Mouse (Mus musculus) granulocyte monocyte progenitor cell, adult 5-6 weeks (primary cell): ENCODE results near the gene Tlk2. TPM values are rescaled to one million over a fixed set of nuclear protein-coding genes. Genes with fewer than 3 reads are reported as not detected.

Experiments
- ATAC-seq: replicated peaks from 2 replicates; pipeline ENCODE4 v1.8.0; 2016; ENCODE audit warnings: mild to moderate bottlenecking, moderate TSS enrichment, inconsistent platforms; ENCODE audit not compliant: poor library complexity, severe bottlenecking
- total RNA-seq, 2 experiments: library from RNA; stranded (forward) in 1 of 2; stranded (reverse) in 1 of 2; fragments of 200-712, 200-1000 nt in 1 of 2; fragments of >200 nt in 1 of 2; fragmentation: Nextera tagmentation in 1 of 2; gene quantifications; 2 replicates each; pipeline ENCODE4 v1.2.3; 2014 to 2017

The Tlk2 gene
- total RNA-seq, 2 experiments from 2014 or later, result 41.2 to 43.8 TPM

DNA sequence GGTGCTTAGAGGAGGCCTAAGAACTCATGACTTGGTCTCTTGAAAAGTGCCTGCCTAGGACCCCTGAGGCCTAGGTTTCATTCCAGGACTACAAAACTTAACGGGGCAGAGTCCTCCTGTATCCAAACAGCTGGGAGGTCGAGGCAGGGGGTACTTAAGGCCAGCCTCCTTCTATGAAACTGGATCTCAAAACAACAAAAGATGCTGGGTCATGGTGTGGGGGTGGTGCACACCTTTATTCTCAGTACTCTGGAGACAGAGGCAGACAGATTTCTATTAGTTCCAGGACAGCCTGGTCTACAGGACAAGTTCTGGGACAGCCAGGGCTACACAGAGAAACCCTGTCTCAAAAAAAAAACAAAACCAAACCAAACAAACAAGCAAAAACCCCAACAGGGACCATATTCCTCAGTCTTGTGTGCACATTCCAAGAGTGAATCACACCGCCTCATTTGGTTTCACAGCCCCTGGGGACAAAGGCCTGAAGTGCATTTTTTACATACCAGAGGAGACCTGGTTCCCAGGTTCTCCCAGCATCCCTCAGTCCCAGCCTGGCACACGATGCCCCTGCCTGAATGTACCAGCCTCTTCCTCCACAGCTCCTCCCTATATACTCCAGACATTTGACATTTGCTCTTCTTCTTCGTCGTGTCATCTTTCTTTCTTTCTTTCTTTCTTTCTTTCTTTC lies 18.8 kb upstream of the Tlk2 start:
- ATAC-seq, result no peak

- ATAC-seq, result no peak
Observed at GRCm38 (mm10) chr11:105161411-105161810, 17.2 kb upstream of the Tlk2 start.

- ATAC-seq, result no peak
Observed at GRCm38 (mm10) chr11:105164516-105165510, 13.8 kb upstream of the Tlk2 start.

DNA sequence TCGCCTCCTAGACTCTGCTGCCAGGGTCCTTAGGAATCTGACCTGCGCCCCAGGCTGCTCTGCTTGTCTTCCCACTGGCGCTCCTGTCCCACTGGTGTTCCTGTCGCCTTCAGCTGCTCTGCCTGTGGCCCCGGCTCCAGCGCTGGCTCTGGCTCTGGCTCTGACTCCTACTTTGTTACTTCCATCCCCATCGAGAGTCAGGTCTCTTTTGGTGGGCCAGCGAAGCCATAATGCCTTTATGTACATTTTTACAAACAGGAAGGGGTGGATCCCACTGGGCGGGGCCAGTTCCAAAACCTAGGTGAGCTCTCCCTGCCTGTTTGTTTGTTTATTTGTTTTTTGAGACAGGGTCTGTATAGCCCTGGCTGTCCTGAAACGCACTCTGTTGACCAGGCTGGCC lies 11.8 kb upstream of the Tlk2 start:
- ATAC-seq, result no peak

GRCm38 (mm10) chr11:105179523-105179922 lies 916 bp downstream of the Tlk2 start:
- no peak for ATAC-seq

GRCm38 (mm10) chr11:105180471-105181091 lies 2.0 kb downstream of the Tlk2 start:
- ATAC-seq, result peak; percentile 13

DNA sequence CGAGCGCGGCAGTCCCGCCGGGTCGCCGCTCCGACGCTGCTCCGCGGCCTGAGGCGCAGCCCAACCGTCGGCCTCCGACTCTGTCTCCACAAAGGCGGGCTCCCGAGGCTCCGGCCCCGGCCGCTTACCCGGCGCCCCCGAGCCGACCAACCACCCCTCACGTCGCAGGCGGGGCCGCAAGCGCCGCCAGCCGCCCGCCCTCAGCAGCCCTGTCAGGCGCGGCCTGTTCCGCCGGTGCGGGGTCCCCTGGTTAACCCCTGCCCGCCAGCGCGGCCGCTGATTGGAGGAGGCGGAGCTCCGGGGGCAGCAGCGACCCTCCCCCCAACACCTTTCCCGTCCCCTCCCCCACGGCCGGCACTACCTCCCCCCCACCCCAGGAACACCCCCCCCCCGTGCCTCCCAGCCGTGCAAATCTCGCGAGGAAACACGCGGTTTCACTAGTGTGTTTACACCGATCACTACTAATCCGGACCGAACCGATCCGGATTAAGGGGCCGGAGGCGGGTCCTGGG lies 2.6 kb downstream of the Tlk2 start:
- ATAC-seq, result peak; percentile 85

DNA sequence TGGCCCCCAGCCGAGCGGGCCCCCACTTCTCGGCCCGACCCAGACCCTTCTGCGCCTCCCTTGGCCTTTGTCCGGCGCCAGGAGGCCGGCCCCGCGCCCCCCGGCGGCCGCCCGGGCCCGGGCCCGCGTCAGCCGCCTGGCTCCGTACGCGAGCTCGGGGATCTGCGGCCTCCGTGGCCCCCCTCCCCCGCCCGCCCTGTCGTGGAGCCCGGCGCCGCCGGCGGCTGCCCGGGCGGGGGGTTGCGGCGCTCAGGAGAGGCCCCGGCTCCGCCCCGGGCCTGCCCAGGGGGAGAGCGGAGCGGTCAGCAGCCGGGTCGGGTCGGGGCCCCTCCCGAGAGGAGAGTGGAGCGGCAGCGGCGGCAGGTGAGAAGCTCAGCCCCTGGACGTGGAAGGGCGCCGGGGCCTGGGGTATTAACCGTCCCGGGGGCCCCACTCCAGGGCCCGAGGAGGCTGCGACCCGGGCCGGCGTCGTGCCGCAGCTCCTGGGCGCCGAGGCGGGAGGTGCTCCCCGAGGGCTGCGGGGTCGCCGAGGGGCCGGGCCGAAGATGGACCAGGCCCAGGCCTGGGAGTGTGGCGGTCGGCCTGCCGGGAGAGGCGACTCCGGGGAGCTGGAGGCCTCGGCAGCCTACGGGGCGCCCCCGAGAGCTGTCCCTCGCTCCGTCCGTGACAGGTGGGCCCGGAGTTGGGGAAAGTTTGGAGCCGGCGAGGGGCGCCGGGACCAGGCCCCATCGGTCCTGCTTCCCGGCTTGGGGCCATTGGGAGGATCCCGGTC lies 3.3 kb downstream of the Tlk2 start:
- ATAC-seq, result peak; percentile 15

DNA sequence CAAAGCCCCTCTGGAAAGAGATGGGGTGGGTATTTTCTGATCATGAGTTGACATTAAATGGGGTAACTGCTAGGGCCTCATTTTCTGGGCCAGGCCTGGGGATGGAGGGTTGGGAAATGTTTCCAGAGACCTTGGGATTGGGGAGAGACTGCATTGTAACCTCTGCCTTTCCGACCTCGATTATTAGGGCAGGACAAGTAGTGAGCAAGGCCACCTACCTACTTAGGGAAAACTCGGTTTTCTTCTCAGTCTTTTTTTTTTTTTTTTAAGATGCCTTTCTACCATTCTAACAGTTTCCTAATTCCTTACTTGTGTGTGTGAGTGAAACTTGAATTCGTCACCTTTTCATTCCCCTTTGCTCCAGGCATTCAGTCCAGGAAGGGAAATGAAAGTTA lies 3.9 kb downstream of the Tlk2 start:
- ATAC-seq, result no peak

DNA sequence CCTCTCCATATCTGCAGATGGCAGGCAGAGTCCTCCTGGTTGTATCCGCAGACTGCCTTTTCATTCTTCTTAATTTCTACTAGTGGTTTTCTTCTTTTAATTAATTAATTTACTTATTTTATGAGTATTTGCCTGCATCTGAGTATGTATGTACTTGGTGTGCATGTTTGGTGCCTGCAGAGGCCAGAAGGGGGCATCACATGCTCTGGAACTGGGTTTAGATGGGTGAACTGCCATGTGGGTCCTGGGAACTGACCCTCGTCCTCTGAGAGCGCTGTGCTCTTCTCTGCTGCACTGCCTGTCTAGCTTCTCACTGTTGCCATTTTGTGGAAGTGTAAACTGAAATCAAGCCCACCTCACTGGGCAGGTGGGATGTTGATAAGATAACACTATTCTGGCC lies 6.1 kb downstream of the Tlk2 start:
- no peak for ATAC-seq

DNA sequence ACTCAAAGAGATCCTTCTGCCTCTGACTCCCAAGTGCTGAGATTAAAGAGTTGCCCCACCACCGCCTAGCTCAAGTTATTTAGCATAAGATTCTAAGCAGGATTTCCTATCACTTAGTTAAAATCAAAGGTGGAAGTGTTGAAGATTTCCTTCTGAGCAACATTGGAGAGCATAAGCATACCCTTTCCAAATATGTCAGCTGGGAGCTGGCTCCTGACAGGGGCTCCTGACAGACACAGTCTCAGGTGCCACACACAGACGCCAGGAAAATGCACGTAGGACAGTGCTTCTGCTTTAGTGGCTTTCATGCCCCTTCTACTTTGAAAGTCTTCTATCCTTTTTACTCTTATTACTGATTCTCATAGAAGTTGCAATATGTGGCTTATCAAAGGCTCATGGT lies 13.6 kb downstream of the Tlk2 start:
- no peak for ATAC-seq

DNA sequence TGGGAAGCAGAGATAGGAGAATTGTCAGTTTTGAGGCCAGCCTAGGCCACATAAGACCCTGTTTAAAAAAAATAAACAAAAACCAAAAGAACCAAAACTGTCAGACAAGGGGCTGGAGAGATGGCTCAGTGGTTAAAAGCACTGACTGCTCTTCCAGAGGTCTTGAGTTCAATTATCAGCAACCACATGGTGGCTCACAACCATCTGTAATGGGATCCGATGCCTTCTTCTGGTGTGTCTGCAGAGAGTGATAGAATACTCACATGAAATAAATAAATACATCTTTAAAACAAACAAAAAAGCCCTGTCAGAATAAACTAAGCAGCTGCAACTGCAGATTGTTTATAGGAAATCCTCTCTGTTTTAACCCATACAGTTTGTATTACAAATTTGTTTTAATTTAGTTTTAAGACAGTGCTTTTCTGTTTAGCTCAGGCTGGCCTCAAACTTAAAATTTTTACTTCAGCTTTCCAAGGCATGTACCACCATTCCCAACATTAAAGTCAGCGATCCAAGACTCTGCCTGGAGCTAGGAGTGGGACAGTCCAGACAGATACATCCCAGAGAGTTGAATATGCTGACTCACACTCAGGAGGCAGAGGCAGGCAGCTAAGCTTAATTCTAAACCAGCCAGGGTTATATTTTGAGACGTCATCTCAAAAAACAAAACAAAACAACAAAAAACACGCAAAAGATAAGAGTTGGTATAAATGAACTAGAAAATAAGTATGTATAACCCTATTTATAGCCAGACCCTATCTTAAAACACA lies 18.5 kb downstream of the Tlk2 start:
- no peak for ATAC-seq

DNA sequence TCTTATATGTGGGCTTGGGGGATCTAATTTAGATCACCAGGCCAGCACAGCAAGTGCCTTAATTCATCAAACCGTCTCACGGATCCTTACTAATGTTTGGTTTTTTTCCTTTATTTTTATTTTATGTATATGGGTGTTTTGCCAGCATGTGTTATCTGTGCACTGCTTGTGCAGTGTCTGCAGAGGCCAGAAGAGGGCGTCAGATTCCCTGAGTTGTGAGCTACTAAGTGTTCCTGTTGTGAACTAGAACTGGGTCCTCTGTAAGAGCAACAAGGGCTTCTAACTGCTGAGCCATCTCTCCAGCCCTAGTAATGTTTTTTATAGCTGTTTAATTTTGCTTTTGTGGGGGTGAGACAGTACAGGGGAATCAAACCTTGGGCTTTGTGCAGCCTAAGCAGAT lies 23.8 kb downstream of the Tlk2 start:
- ATAC-seq, result no peak

GRCm38 (mm10) chr11:105210007-105210406 lies 31.4 kb downstream of the Tlk2 start:
- no peak for ATAC-seq

- no peak for ATAC-seq
Observed at GRCm38 (mm10) chr11:105214257-105214656, 35.6 kb downstream of the Tlk2 start.

GRCm38 (mm10) chr11:105217771-105218170 lies 39.2 kb downstream of the Tlk2 start:
- no peak for ATAC-seq

DNA sequence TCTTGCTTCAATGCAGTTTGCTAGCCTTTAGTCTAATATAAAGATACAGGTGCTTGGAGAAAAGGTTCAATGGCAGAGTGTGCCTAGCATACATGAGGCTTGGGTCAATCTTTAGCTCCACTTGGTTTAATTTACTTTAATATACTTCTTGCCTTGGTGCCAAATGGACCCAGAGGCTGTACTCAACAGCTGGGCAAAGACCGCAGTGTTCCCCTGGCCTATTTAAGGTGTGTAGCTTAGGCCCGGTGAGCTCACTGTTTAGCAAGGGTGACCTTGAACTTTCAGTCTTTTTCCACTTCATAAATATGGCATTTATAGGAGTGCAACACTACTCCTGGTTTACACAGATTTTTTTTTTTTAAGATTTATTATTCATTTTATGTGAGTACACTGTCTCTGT lies 55.9 kb downstream of the Tlk2 start:
- no peak for ATAC-seq

GRCm38 (mm10) chr11:105240991-105241390 lies 62.4 kb downstream of the Tlk2 start:
- ATAC-seq, result no peak

GRCm38 (mm10) chr11:105246369-105246768 lies 67.8 kb downstream of the Tlk2 start:
- ATAC-seq, result no peak
